Mouse (Mus musculus): ENCODE data around the gene Cttn. TPM values are rescaled to one million over a fixed set of nuclear protein-coding genes. Genes with fewer than 3 reads are reported as not detected.

Gene Cttn
- total RNA-seq, 2 experiments from 2014 or later, result 168 to 229 TPM

- DNase-seq (ENCODE audit: low spot score in 2 of 2), result no peak
These were observed 68.3 kb downstream of the Cttn start for GRCm38 (mm10) chr7:144402492-144402891.

GRCm38 (mm10) chr7:144391727-144392126 lies 79.1 kb downstream of the Cttn start:
- no peak for DNase-seq (ENCODE audit: low spot score in 2 of 2)

- DNase-seq (ENCODE audit: low spot score in 2 of 2), result no peak
These were observed 80.1 kb downstream of the Cttn start for GRCm38 (mm10) chr7:144390676-144391075.

GRCm38 (mm10) chr7:144389704-144390103 lies 81.1 kb downstream of the Cttn start:
- no peak for DNase-seq (ENCODE audit: low spot score in 2 of 2)

- DNase-seq (ENCODE audit: low spot score in 2 of 2), result no peak
These were observed 83.3 kb downstream of the Cttn start for GRCm38 (mm10) chr7:144387537-144387936.

Other genes starting within 250 kb of the Cttn start
- gene Ppfia1, start 82.7 kb upstream of the Cttn start, total RNA-seq (2021), result 10 to 100 TPM; 40.6 to 56.2 TPM
- 1 to 10 TPM; 7.8 to 8.5 TPM for gene Fadd, start 111.5 kb upstream of the Cttn start, total RNA-seq (2021)